Mouse (Mus musculus) 3T3-L1 (cell line): Measurements from ENCODE around the gene Cited2.
A peak's percentile ranks its signal among the peaks of the same experiment; 100 is the strongest.

Experiments
- DNase-seq: peaks from one replicate; pipeline ENCODE4 v3.0.0-alpha.2; 2015; ENCODE audit warnings: low read depth, low spot score

Gene Cited2

GRCm38 (mm10) chr10:17722653-17723410, at the start of gene Cited2:
TSS of gene Cited2 (plus strand) at chr10:17723218.
- DNase-seq, result peak; percentile 94

- no peak for DNase-seq
Observed at GRCm38 (mm10) chr10:17674454-17674853, 48.6 kb upstream of the Cited2 start.

- DNase-seq, result no peak
Observed at GRCm38 (mm10) chr10:17674869-17675268, 48.1 kb upstream of the Cited2 start.

GRCm38 (mm10) chr10:17676464-17676863, 46.6 kb upstream of the Cited2 start:
- no peak for DNase-seq

- DNase-seq, result no peak
Observed at GRCm38 (mm10) chr10:17677308-17677707, 45.7 kb upstream of the Cited2 start.

- no peak for DNase-seq
Observed at GRCm38 (mm10) chr10:17680432-17681382, 42.3 kb upstream of the Cited2 start.

GRCm38 (mm10) chr10:17681386-17681785, 41.6 kb upstream of the Cited2 start:
- DNase-seq, result no peak

- no peak for DNase-seq
Observed at GRCm38 (mm10) chr10:17683852-17684428, 39.1 kb upstream of the Cited2 start.

- no peak for DNase-seq
Observed at GRCm38 (mm10) chr10:17689806-17690205, 33.2 kb upstream of the Cited2 start.

- no peak for DNase-seq
Observed at GRCm38 (mm10) chr10:17691709-17692108, 31.3 kb upstream of the Cited2 start.

GRCm38 (mm10) chr10:17695801-17696200, 27.2 kb upstream of the Cited2 start:
- DNase-seq, result no peak

- DNase-seq, result peak; percentile 16
Observed at GRCm38 (mm10) chr10:17697376-17698265, 25.4 kb upstream of the Cited2 start.

- no peak for DNase-seq
Observed at GRCm38 (mm10) chr10:17705466-17705973, 17.5 kb upstream of the Cited2 start.

- DNase-seq, result no peak
Observed at GRCm38 (mm10) chr10:17710753-17711152, 12.3 kb upstream of the Cited2 start.

GRCm38 (mm10) chr10:17719009-17719570, 3.9 kb upstream of the Cited2 start:
- no peak for DNase-seq

GRCm38 (mm10) chr10:17719646-17720045, 3.4 kb upstream of the Cited2 start:
- DNase-seq, result no peak

- DNase-seq, result no peak
Observed at GRCm38 (mm10) chr10:17720891-17721601, 2.0 kb upstream of the Cited2 start.

GRCm38 (mm10) chr10:17721602-17722121, 1.4 kb upstream of the Cited2 start:
- DNase-seq, result peak; percentile 62

- peak; percentile 97 for DNase-seq
Observed at GRCm38 (mm10) chr10:17722158-17722557, 860 bp upstream of the Cited2 start.

GRCm38 (mm10) chr10:17723421-17723841, 413 bp downstream of the Cited2 start:
- DNase-seq, result no peak
